Comparison of ENCODE assay signal across 31 mouse cellular contexts in genomic region chr11:116646136-116646535, GRCm38 (mm10). TPM values are rescaled to one million over a fixed set of nuclear protein-coding genes. Genes with fewer than 3 reads are reported as not detected.
DNase-seq lines count a peak whose midpoint lies in the region; ATAC-seq lines count a peak whose summit lies in the region.
"Had no signal": no experiment of that assay in that cellular context is flagged by ENCODE, and none has a peak within 500 bp of the region (broad histone marks: within the 10 kb centered on the region; RNA-seq: fewer than 3 reads in every experiment).

No protein-coding gene starts in this region.

- peaks cover 71% of the 10 kb centered on the region for H3K4me1 ChIP-seq in limb, embryonic 10.5 days

- no peaks in the 10 kb centered on the region for H3K9me3 ChIP-seq in limb, embryonic 10.5 days (replicated peaks)
- H3K9me3 ChIP-seq: midbrain, embryonic 15.5 days; neural tube, embryonic 15.5 days; stomach, embryonic 15.5 days had no signal

- intact Hi-C loops in heart, postnatal 25 days (cut with DNase I): no loop called here

- H3K36me3 ChIP-seq in limb, embryonic 10.5 days: no peaks in the 10 kb centered on the region
- H3K36me3 ChIP-seq: midbrain, embryonic 15.5 days; stomach, embryonic 15.5 days had no signal

- no peak overlapping the region; the same call in 1 of the 2 replicates for H3K4me3 ChIP-seq in limb, embryonic 10.5 days
- H3K4me3 ChIP-seq: midbrain, embryonic 15.5 days; neural tube, embryonic 15.5 days; stomach, embryonic 15.5 days had no signal

- H3K27me3 ChIP-seq in limb, embryonic 10.5 days (ENCODE audit: low read depth, poor library complexity, severe bottlenecking): peaks cover 10% of the 10 kb centered on the region
- H3K27me3 ChIP-seq: midbrain, embryonic 15.5 days had no signal

- peak overlapping the region; percentile 91 for H3K27ac ChIP-seq in limb, embryonic 10.5 days
- H3K27ac ChIP-seq: liver, embryonic 14.5 days; macrophage; midbrain, embryonic 15.5 days; neural tube, embryonic 15.5 days had no signal

- WGBS in limb, embryonic 10.5 days: 55% methylated on average over 11 of the region's 11 CpGs

- no peak for ATAC-seq in cerebellum, adult (ENCODE audit: insufficient number of reproducible peaks, low FRiP score, low TSS enrichment)
- ATAC-seq: forebrain, embryonic 14.5 days; hindbrain, embryonic 16.5 days; midbrain, embryonic 15.5 days had no signal

- peak; percentile 18 to 36 for DNase-seq in cerebellum, postnatal 25 days
- peak; percentile 28 for DNase-seq in heart, postnatal 4 days
- DNase-seq in heart, postnatal 25 days (ENCODE audit: low spot score): no peak
- peak; percentile 40 for DNase-seq in NIH3T3 (ENCODE audit: low read depth)
- DNase-seq in limb, embryonic 10.5 days (ENCODE audit: low spot score): no peak
- DNase-seq: adrenal gland, postnatal 25 days; cerebellum, adult 9-10 months; kidney, adult 18-20 months; layer of hippocampus, postnatal 36 days; liver; lung, adult 2 months; lung, postnatal 10 days; right cerebral cortex, postnatal 25 days had no signal

RNA-seq across cellular contexts. Expression of gene Prcd, which starts 7.2 kb away (rescaled TPM):
- total RNA-seq in heart, postnatal 4 days (2021): 1 to 10 TPM; 1.1 to 1.5 TPM
- 1 to 10 TPM; 1.0 to 1.6 TPM for total RNA-seq in heart, postnatal 25 days (2021)
- 0.16 and 0.25 TPM in 2 replicates for polyA plus RNA-seq in limb, embryonic 10.5 days (2016; fragmentation: Nextera tagmentation; extraction: Ambion mirVana)
- total RNA-seq: CH12.LX had no signal
- polyA plus RNA-seq: macrophage had no signal

RNA-seq across cellular contexts. Expression of gene Cygb, which starts 8.0 kb away (rescaled TPM):
- total RNA-seq in heart, postnatal 4 days (2021): 10 to 100 TPM; 46.2 to 57.9 TPM
- total RNA-seq in heart, postnatal 25 days (2021): 10 to 100 TPM; 34.8 to 49.8 TPM
- 2.7 and 5.8 TPM in 2 replicates for polyA plus RNA-seq in limb, embryonic 10.5 days (2016; fragmentation: Nextera tagmentation; extraction: Ambion mirVana)
- total RNA-seq: CH12.LX; hematopoietic stem cell, adult 5-6 weeks; megakaryocyte-erythroid progenitor cell, adult 5-6 weeks had no signal
- polyA plus RNA-seq: macrophage had no signal

RNA-seq across cellular contexts. Expression of gene Rhbdf2, which starts 19.3 kb away (rescaled TPM):
- 10 to 100 TPM; 16.4 to 17.5 TPM for total RNA-seq in heart, postnatal 4 days (2021)
- total RNA-seq in heart, postnatal 25 days (2021): 10 to 100 TPM; 10.6 to 12.8 TPM
- polyA plus RNA-seq in limb, embryonic 10.5 days (2016; fragmentation: Nextera tagmentation; extraction: Ambion mirVana): 4.4 and 5.2 TPM in 2 replicates

RNA-seq across cellular contexts. Expression of gene Aanat, which starts 59.9 kb away (rescaled TPM):
- not detected for total RNA-seq in heart, postnatal 4 days (2021)
- total RNA-seq in heart, postnatal 25 days (2021): not detected
- not detected in 2 replicates for polyA plus RNA-seq in limb, embryonic 10.5 days (2016; fragmentation: Nextera tagmentation; extraction: Ambion mirVana)
- total RNA-seq: adrenal gland, postnatal 25 days; CH12.LX; gastrocnemius, adult 18-20 months; gastrocnemius, postnatal 4 days; hematopoietic stem cell, adult 5-6 weeks; megakaryocyte-erythroid progenitor cell, adult 5-6 weeks had no signal
- polyA plus RNA-seq: C2C12; embryonic facial prominence, embryonic 11.5 days; heart, embryonic 16.5 days; intestine, embryonic 14.5 days; kidney, embryonic 16.5 days; liver, embryonic 14.5 days; lung, adult 2 months; macrophage had no signal

Comparison
In these comparisons a context has a peak if more than half of its experiments do, and no peak if none do; other contexts are left out.
1. DNase-seq: peak in cerebellum, postnatal 25 days (2 of 2), heart, postnatal 4 days (single experiment) and NIH3T3 (single experiment); none in heart, postnatal 25 days (single experiment) and limb, embryonic 10.5 days (single experiment).